Mouse (Mus musculus): ENCODE results near the gene Kdf1.

Gene Kdf1

GRCm38 (mm10) chr4:133518601-133519368 lies at the start of gene Kdf1:
Gene Kdf1, plus strand, starts transcription at chr4:133518963.
- DNase-seq: no peak

- no peak for DNase-seq
Measured at GRCm38 (mm10) chr4:133469122-133469521, 49.6 kb upstream of the Kdf1 start.

GRCm38 (mm10) chr4:133471135-133471821 lies 47.5 kb upstream of the Kdf1 start:
- no peak for DNase-seq

GRCm38 (mm10) chr4:133473833-133474232 lies 44.9 kb upstream of the Kdf1 start:
- DNase-seq: no peak

GRCm38 (mm10) chr4:133479458-133480184 lies 39.1 kb upstream of the Kdf1 start, which contains the start of gene Tent5b:
Gene Tent5b, plus strand, starts transcription at chr4:133480132.
- DNase-seq: peak; percentile 96

GRCm38 (mm10) chr4:133480185-133480537 lies 38.6 kb upstream of the Kdf1 start:
- no peak for DNase-seq

- DNase-seq: no peak
Measured at GRCm38 (mm10) chr4:133480754-133481153, 38.0 kb upstream of the Kdf1 start.

GRCm38 (mm10) chr4:133481488-133481887 lies 37.3 kb upstream of the Kdf1 start:
- DNase-seq: no peak

GRCm38 (mm10) chr4:133482479-133482878 lies 36.3 kb upstream of the Kdf1 start:
- DNase-seq: no peak

- DNase-seq: no peak
Measured at GRCm38 (mm10) chr4:133484266-133485025, 34.3 kb upstream of the Kdf1 start.

GRCm38 (mm10) chr4:133485691-133486425 lies 32.9 kb upstream of the Kdf1 start:
- DNase-seq: no peak

- no peak for DNase-seq
Measured at GRCm38 (mm10) chr4:133486673-133487357, 31.9 kb upstream of the Kdf1 start.

- DNase-seq: no peak
Measured at GRCm38 (mm10) chr4:133488619-133489392, 30.0 kb upstream of the Kdf1 start.

- no peak for DNase-seq
Measured at GRCm38 (mm10) chr4:133489489-133490245, 29.1 kb upstream of the Kdf1 start.

- DNase-seq: no peak
Measured at GRCm38 (mm10) chr4:133491800-133492199, 27.0 kb upstream of the Kdf1 start.

- DNase-seq: no peak
Measured at GRCm38 (mm10) chr4:133493895-133494294, 24.9 kb upstream of the Kdf1 start.

GRCm38 (mm10) chr4:133494432-133494831 lies 24.3 kb upstream of the Kdf1 start:
- peak; percentile 90 for DNase-seq

- DNase-seq: no peak
Measured at GRCm38 (mm10) chr4:133494867-133495266, 23.9 kb upstream of the Kdf1 start.

GRCm38 (mm10) chr4:133495711-133496110 lies 23.1 kb upstream of the Kdf1 start:
- DNase-seq: peak; percentile 57
